Mouse (Mus musculus) spleen, adult 2 months (tissue): Measurements from ENCODE around the gene Lrp6.

Experiments used
- CTCF ChIP-seq: fragments of 200-500 bp; IDR thresholded peaks from 2 replicates; pipeline ENCODE4 v1.5.1; 2011; ENCODE audit warnings: mild to moderate bottlenecking, inconsistent platforms; ENCODE audit not compliant: insufficient read depth, insufficient read length, insufficient replicate concordance; ENCODE audit errors: extremely low read depth
- POLR2A ChIP-seq: fragments of 200-500 bp; IDR thresholded peaks from 2 replicates; pipeline ENCODE4 v1.6.1; 2011; ENCODE audit warnings: low read depth, low read length, inconsistent platforms

DNA sequence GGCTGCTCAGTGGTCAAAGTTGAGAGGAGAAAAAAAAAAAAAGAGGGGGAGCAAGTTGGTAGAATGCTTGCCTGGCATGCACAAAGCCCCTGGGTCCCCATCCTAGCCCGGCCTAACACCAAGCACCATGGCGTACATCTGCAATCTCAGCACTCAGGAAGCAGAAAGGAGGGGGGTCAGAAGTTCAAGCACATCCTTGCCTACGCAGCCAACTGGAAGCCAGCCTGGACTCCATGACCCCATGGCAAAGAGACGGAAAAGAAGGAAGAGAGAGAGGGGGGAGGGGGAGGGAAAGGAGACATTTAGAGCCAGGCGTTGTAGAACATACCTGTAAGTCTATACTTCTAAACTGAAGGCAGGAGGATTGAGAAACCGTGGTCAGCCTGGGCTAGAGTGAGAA lies 39.8 kb upstream of the Lrp6 start:
- TF ChIP-seq CTCF (no peak), POLR2A (no peak)
